Mouse (Mus musculus): Measurements from ENCODE around the gene Gclm. TPM values are rescaled to one million over a fixed set of nuclear protein-coding genes. Genes with fewer than 3 reads are reported as not detected.

Gclm gene
- polyA plus RNA-seq, 1 experiment from 2014 or later = 48.1 TPM

DNA sequence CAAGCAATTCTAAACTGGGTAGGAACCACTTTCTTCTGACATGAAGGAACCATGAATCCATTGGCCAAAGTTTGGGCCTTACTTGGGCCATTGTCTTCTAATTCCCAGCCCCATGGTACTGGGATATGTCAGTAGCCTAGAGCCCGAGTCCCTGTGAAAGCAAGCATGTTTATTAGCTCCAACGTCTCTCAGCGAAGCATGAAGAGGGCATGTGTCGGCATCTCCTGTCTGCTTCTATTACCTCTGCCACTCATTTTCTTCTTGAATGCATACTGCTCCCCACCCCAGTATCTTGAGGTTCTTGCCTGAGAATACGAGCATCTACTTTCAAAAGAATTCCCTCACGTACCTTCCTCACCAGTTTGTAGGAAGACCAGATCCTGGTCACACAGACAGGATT is 39.6 kb upstream of the Gclm start:
- Histone ChIP-seq H3K9ac (replicated peaks; ENCODE audit: low read depth, low read length) (no peak overlapping the region), H3K27me3 (ENCODE audit: control insufficient read depth, insufficient read depth, low read length) (no peaks in the 10 kb centered on the region)

DNA sequence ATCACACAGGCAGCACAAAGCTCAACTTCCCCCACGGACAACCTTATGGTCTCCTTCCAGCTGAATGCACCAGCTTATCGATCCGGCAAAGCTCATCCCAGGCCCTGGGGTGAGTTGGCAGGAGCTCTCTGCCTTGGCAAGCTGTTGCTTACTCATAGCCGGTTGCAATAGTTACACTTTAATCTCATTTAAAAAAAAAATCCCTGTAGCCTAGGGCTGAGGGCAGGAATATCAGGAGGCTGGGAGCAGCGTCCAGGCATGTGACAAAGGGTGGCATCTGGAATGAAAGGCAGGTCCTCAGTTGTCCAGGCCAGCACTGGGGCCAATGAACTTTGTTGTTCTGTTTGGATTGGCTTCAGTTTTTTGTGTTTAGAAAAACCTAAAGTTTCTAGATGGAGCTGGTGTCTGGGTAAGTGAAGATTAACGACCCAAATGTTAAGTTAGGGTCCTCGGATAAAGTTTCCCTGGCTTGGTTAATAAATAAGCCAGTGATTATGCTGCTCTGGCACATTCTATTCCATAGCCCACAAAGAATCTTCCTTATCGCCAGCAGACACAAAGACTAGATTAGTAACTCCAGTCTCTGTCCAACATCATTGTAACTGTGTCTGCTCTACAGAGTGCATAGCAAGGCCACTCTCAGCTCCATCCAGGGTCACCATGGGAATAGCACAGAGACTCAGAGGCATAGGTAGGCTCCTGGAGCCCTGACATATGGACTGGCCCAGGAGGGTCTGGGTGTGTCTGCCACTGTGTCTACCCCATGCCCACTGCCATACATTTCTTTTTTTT is 38.9 kb upstream of the Gclm start:
- Histone ChIP-seq H3K9ac (replicated peaks; ENCODE audit: low read depth, low read length) (no peak overlapping the region), H3K27ac (ENCODE audit: low read depth, low read length) (no peak overlapping the region), H3K27me3 (ENCODE audit: control insufficient read depth, insufficient read depth, low read length) (no peaks in the 10 kb centered on the region), H3K4me1 (ENCODE audit: control insufficient read depth, insufficient read depth, low read length) (no peaks in the 10 kb centered on the region), H3K9me3 (ENCODE audit: control insufficient read depth, low read length) (no peaks in the 10 kb centered on the region), H3K36me3 (ENCODE audit: control insufficient read depth, insufficient read depth, low read length) (no peaks in the 10 kb centered on the region), H3K4me3 (ENCODE audit: low read depth, low read length) (no peak overlapping the region), H3K4me2 (ENCODE audit: low read depth, low read length) (no peak overlapping the region)
- 59% methylated on average over 8 of the region's 8 CpGs for WGBS
- no peak for ATAC-seq (ENCODE audit: low read depth)

More for the DNA sequence above, 39.6 kb upstream of the Gclm start:
- no peaks in the 10 kb centered on the region for H3K36me3 ChIP-seq (ENCODE audit: control insufficient read depth, insufficient read depth, low read length)
- no peak for ATAC-seq (ENCODE audit: low read depth)
- no peaks in the 10 kb centered on the region for H3K9me3 ChIP-seq (ENCODE audit: control insufficient read depth, low read length)
- no peak overlapping the region for H3K4me2 ChIP-seq (ENCODE audit: low read depth, low read length)
- no peak overlapping the region for H3K4me3 ChIP-seq (ENCODE audit: low read depth, low read length)
- WGBS = 85% methylated on average over 6 of the region's 6 CpGs
- no peaks in the 10 kb centered on the region for H3K4me1 ChIP-seq (ENCODE audit: control insufficient read depth, insufficient read depth, low read length)
- no peak overlapping the region for H3K27ac ChIP-seq (ENCODE audit: low read depth, low read length)

DNA sequence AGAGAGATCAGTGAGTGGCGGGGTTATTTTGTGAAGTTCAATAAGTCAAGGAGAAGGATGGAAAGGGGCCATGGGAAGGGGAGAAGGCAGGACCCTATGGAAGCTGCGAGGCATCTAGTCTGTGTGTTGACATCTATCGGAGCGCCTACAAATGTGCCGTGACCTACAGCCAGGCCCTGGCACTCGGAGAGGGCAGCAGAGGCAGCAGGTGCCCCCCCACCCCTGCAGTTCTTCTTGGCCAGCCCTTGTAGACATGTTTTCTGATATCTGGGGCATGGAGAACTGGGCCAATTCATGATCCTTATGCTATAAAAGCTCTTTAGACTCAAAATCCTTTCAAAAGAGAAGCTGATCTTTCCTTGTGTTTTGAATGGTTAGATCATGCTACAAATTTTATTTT is 37.6 kb upstream of the Gclm start:
- ATAC-seq (ENCODE audit: low read depth) = no peak
- Histone ChIP-seq H3K27ac (ENCODE audit: low read depth, low read length) (no peak overlapping the region), H3K4me2 (ENCODE audit: low read depth, low read length) (no peak overlapping the region), H3K27me3 (ENCODE audit: control insufficient read depth, insufficient read depth, low read length) (no peaks in the 10 kb centered on the region), H3K4me1 (ENCODE audit: control insufficient read depth, insufficient read depth, low read length) (no peaks in the 10 kb centered on the region), H3K4me3 (ENCODE audit: low read depth, low read length) (no peak overlapping the region), H3K9me3 (ENCODE audit: control insufficient read depth, low read length) (no peaks in the 10 kb centered on the region), H3K9ac (replicated peaks; ENCODE audit: low read depth, low read length) (no peak overlapping the region), H3K36me3 (ENCODE audit: control insufficient read depth, insufficient read depth, low read length) (no peaks in the 10 kb centered on the region)
- WGBS = 85% methylated on average over 6 of the region's 6 CpGs

DNA sequence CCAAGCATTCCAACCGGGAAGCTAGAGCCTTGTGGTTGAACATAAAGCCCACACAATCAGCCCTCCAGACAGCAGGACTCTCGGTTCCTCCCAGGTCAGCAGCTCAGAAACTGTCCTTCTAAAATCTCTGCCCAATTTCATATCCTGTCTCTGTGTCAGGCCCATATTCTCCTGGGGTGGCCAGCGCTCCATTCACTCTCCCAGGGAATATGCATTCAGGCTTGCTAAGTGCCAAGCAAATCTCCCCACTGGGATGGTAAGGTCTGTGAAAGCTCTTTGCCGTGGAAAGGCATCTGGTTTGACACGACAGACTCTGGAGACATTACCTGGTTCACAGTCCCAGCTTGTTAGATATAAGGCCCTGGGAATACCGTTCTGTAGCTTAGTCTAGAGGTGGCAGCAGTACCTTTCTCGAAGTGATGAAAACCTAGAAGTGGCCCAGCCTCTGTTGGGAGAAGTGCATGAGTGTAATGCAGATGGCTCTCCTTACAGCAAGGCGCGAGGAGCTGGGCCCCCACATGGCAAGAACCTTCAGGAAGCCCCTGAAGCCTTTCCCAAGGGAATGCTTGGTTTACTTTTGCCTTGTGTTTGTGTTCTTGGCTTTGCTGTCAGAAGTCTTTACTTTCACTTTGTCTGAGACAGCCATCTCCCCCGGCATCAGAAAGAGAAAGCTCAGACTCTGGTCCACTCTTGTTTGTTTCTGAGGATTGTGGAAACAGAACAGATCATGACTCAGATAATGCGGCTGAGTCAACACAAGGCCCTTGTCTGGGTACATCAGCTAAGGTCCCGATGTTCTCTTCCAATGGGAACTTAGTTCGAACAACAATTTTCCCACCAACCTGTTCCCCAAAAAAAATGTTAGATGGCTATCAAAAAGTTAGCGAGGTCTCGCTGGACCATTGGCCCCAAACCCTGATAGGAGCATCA is 36.8 kb upstream of the Gclm start:
- Histone ChIP-seq H3K4me2 (ENCODE audit: low read depth, low read length) (no peak overlapping the region), H3K27me3 (ENCODE audit: control insufficient read depth, insufficient read depth, low read length) (no peaks in the 10 kb centered on the region), H3K9ac (replicated peaks; ENCODE audit: low read depth, low read length) (no peak overlapping the region), H3K27ac (ENCODE audit: low read depth, low read length) (no peak overlapping the region), H3K4me3 (ENCODE audit: low read depth, low read length) (no peak overlapping the region), H3K9me3 (ENCODE audit: control insufficient read depth, low read length) (no peaks in the 10 kb centered on the region), H3K4me1 (ENCODE audit: control insufficient read depth, insufficient read depth, low read length) (no peaks in the 10 kb centered on the region), H3K36me3 (ENCODE audit: control insufficient read depth, insufficient read depth, low read length) (no peaks in the 10 kb centered on the region)
- WGBS = 88% methylated on average over 15 of the region's 15 CpGs
- no peak for ATAC-seq (ENCODE audit: low read depth)

DNA sequence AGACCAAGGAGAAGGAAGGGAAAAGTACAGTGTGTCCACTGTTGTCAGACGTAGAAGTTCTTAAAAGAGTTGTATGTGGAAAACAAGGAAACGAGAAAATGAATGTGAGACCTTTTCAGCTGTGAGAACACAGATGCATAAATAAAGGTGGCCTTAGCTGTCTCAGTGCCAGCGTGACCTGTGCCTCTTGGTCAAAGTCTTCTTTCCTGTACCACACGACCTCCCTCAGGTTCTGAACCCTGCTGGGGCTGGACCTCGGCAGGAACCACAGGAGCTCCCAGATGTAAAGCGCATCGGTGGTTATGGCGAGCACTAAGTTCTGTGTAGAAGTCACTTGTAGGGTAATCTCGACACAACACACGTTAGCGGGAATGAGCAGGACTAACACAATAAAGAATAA is 35.8 kb upstream of the Gclm start:
- Histone ChIP-seq H3K9me3 (ENCODE audit: control insufficient read depth, low read length) (no peaks in the 10 kb centered on the region), H3K36me3 (ENCODE audit: control insufficient read depth, insufficient read depth, low read length) (no peaks in the 10 kb centered on the region), H3K27me3 (ENCODE audit: control insufficient read depth, insufficient read depth, low read length) (no peaks in the 10 kb centered on the region), H3K4me1 (ENCODE audit: control insufficient read depth, insufficient read depth, low read length) (no peaks in the 10 kb centered on the region), H3K4me3 (ENCODE audit: low read depth, low read length) (no peak overlapping the region), H3K27ac (ENCODE audit: low read depth, low read length) (no peak overlapping the region), H3K9ac (replicated peaks; ENCODE audit: low read depth, low read length) (no peak overlapping the region), H3K4me2 (ENCODE audit: low read depth, low read length) (no peak overlapping the region)
- ATAC-seq (ENCODE audit: low read depth) = no peak
- WGBS = 92% methylated on average over 11 of the region's 11 CpGs

DNA sequence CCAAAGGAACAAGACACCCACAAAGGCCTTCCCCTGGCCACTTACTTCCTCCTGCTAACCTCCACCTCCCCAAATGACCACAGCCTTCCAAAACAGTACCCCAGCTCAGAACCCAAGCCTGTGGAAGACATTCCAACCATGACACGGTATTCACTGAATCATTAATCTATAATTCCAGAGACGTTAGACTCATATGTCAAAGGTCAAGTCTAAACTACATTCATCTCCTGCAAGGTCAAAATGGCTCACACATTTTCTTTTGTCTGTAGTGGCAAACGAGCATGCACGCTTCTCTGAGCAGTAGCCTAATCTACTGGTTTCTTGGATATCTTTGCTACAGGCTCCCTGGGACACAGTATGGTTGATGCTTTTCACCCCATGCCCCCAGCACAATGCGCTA is 34.9 kb upstream of the Gclm start:
- Histone ChIP-seq H3K36me3 (ENCODE audit: control insufficient read depth, insufficient read depth, low read length) (no peaks in the 10 kb centered on the region), H3K9ac (replicated peaks; ENCODE audit: low read depth, low read length) (no peak overlapping the region), H3K4me3 (ENCODE audit: low read depth, low read length) (no peak overlapping the region), H3K4me2 (ENCODE audit: low read depth, low read length) (no peak overlapping the region), H3K4me1 (ENCODE audit: control insufficient read depth, insufficient read depth, low read length) (no peaks in the 10 kb centered on the region), H3K9me3 (ENCODE audit: control insufficient read depth, low read length) (no peaks in the 10 kb centered on the region), H3K27ac (ENCODE audit: low read depth, low read length) (no peak overlapping the region), H3K27me3 (ENCODE audit: control insufficient read depth, insufficient read depth, low read length) (no peaks in the 10 kb centered on the region)
- WGBS = 46% methylated on average over 5 of the region's 5 CpGs
- ATAC-seq (ENCODE audit: low read depth) = no peak

DNA sequence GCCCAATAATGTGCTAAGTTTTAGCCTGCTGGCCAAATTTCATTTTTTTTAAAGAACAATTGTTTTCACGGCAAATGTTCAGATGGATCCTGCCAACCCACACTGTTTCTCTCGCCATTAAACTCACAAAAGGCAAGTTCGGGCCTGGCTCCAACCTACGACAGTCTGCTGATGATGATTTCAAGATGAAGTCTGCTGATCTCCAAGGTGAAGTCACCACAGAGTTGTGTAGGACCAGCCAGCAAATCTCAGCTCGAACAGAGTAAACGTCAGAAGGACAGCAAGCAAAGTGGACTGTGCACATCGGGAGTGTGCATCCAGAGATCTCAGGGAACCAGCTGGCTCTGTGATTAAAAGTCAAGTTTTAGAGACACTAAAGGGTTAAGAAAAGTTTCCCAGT is 34.5 kb upstream of the Gclm start:
- no peak for ATAC-seq (ENCODE audit: low read depth)
- Histone ChIP-seq H3K27ac (ENCODE audit: low read depth, low read length) (no peak overlapping the region), H3K4me1 (ENCODE audit: control insufficient read depth, insufficient read depth, low read length) (no peaks in the 10 kb centered on the region), H3K36me3 (ENCODE audit: control insufficient read depth, insufficient read depth, low read length) (no peaks in the 10 kb centered on the region), H3K9me3 (ENCODE audit: control insufficient read depth, low read length) (no peaks in the 10 kb centered on the region), H3K27me3 (ENCODE audit: control insufficient read depth, insufficient read depth, low read length) (no peaks in the 10 kb centered on the region), H3K4me3 (ENCODE audit: low read depth, low read length) (no peak overlapping the region), H3K4me2 (ENCODE audit: low read depth, low read length) (no peak overlapping the region), H3K9ac (replicated peaks; ENCODE audit: low read depth, low read length) (no peak overlapping the region)
- WGBS = 79% methylated on average over 7 of the region's 7 CpGs

DNA sequence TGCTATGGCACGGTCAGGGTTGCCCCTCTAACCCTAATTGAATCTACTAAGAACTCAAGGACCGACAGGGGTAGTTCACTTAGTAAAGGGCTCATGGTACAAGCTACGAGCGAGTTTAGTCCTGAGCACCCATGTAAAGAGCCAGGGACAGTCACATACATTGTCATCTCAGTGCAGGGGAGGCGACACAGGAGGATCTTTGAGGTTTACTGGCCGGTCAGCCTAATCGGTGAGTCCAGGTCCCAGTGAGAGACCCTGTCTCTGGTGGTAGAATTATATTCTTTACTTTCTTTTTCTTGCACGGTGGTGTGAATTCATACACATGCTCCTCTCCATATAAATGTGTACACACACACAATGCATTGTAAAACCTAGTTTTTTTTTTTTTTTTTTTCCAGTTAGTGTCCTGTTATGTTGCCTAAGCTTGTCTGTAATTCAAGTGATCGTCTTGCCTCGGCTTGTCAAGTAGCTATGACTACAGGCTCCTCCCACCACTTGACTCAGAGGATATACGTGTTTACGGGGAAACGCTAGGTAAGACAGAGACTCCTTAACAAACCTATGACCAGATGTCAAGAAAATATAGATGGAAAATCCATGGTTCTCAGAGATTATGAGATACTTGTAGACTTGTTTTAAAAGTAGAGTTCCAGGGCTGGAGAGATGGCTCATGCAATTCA is 33.8 kb upstream of the Gclm start:
- no peak overlapping the region for H3K9ac ChIP-seq (replicated peaks; ENCODE audit: low read depth, low read length)
- no peaks in the 10 kb centered on the region for H3K4me1 ChIP-seq (ENCODE audit: control insufficient read depth, insufficient read depth, low read length)
- H3K4me3 ChIP-seq (ENCODE audit: low read depth, low read length) = no peak overlapping the region
- H3K36me3 ChIP-seq (ENCODE audit: control insufficient read depth, insufficient read depth, low read length) = no peaks in the 10 kb centered on the region
- H3K4me2 ChIP-seq (ENCODE audit: low read depth, low read length) = no peak overlapping the region
- no peak overlapping the region for H3K27ac ChIP-seq (ENCODE audit: low read depth, low read length)
- no peak for ATAC-seq (ENCODE audit: low read depth)
- no peaks in the 10 kb centered on the region for H3K27me3 ChIP-seq (ENCODE audit: control insufficient read depth, insufficient read depth, low read length)
- WGBS = 79% methylated on average over 13 of the region's 13 CpGs
- H3K9me3 ChIP-seq (ENCODE audit: control insufficient read depth, low read length) = no peaks in the 10 kb centered on the region
